Mouse (Mus musculus): ENCODE results near the gene Ccdc15.

The Ccdc15 gene

DNA sequence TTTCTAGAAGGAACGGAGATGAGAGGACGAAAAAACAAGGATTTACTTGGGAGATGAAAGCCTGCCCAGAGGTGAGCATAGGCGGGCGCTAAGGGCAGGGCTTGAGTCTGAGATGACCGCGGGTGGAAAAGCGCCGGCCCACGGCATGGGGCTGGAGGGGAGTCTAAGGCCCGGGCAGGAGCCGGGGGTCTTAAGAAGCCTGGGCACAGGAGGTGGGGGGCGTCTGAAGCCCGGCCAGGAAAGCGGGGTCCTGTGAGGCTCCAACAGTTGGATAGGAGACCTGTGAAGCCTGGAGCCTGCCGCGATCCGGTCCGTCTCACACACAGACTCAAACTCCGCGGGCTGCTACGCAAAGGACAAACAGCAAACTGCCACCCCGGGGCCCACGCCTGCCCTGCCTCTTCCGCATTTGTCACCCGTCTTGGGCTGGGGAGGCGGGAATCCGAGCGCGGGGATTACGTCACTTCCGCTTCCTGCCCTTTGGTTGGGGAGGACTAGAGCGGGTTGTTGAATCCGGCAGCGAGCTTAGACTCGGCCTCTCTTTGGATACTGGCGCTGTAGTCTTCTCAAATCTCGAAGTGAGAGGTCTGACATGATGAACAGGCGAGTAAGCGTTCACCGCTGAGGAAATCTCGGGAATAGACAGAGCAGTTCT lies at the start of gene Ccdc15:
TSS of gene Ccdc15 (minus strand) at position 445 of the 655 bp plus-strand sequence.
- DNase-seq (ENCODE audit: low spot score in 2 of 2): peak; percentile 93 to 97

DNA sequence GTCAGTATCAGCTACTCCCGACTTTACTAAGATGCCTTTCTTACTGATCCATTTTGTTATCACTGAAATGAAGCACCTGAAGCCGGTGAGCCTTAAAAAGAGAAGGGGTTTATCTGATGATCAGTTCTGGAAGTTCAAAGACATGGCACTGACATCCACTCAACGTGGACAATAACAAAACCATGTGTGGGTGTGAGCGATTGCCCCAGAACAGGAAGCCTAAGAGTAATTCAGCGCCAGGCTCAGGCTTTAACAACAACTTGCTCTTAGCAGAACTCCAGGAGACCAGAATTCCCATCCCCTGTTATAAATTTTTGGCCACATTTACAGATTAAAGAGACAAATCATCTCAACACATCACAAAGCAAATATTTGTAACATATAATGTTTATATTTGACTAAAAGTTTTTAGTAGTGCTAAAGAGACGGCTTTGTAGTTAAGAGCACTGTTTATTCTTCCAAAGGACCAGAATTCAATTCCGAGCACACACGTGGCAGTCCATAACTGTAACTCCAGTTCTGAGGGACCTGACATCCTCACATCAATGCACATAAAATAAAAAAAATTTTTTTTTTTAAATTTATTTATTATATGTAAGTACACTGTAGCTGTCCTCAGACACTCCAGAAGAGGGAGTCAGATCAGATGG lies 45.4 kb upstream of the Ccdc15 start:
- no peak for DNase-seq (ENCODE audit: low spot score in 2 of 2)

DNA sequence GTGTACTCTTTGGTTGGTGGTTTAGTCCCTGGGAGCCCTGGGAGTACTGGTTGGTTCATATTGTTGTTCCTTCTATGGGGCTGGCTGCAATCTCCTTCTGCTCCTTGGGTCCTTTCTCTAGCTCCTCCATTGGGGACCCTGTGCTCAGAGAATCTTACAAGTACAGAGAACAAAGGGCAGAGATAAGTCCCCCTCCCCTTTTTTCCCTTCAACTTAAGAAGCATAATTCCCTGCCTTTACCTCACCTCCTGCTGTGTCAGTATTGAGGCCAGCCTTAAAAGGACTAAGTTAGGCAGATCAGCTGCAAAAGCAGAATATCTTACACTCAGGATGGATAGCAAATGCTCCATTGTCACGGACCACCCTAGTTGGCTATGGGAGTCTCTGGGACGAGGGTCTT lies 43.8 kb upstream of the Ccdc15 start:
- DNase-seq (ENCODE audit: low spot score in 2 of 2): no peak

DNA sequence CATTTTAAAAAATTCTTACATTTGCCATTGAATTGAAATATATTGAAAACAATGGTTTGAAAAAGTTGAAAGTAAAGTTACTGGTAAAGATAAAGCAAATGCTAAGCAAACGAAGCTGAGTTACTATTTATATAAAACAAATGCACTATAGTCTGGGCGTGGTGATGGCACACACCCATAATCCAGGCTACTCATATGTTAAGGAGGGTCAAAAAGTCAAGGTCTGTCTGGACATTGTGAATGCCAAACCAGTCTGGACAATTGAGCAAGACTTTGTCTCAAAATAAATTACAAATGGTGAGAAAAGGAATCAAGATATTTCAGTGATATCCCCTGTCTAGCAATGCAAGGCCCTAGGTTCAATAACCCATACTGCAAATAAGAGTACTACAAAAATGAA lies 42.7 kb upstream of the Ccdc15 start:
- no peak for DNase-seq (ENCODE audit: low spot score in 2 of 2)

DNA sequence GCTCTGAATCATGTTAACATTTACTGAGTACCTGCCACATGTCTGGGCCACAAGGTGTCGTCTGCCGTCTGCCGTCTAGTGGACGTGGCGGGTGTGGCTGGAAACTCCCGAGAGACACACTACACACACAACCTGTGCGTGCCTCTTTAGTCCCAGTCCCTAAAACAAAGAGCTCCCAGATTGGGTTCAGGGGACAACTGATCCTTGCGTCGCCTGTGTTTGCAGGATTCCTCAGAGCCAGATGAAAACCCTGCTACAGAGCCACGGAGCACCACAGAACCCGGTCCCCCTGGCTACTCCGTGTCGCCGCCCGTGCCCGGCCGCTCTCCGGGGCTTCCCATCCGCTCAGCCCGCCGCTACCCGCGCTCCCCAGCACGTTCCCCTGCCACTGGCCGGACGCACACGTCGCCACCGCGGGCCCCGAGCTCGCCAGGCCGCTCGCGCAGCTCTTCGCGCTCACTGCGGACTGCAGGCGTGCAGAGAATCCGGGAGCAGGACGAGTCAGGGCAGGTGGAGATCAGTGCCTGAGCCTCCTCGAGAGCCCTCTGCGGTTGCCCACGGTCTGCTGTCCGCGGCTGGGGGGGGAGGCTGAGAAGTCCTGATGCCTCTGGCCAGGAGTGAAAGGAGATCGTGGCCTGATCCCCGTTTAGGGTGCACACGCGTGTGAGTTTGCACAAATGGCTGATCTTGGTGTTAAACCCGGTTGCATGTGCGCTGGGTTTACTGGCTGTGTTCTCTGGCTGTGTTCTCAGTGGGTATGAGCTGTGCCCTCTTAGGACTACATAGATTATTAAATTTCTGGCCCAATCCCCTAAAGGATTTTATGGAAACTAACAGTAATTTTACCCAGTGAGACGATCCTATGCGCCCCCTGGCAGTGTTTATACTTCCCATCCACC lies 36.3 kb upstream of the Ccdc15 start:
- DNase-seq (ENCODE audit: low spot score in 2 of 2): peak; percentile 20 to 24

DNA sequence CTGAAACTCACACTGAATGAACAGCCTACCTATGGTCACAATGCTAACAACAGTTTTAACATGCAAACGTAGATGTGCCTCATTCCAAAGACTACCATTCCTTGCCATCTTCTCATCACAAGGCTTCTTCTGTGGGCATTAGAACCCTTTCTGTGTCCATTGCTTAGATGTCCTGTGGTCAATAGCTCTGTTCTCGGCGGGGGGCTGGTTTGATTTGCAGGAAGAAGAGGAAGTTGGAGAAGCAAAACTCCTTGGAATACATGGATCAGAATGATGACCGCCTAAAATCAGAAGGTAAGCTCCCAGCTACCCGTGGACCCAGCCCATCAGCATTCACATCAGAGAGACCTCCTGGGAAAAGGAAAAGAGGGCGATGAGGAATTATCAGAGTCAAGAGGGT lies 34.9 kb upstream of the Ccdc15 start:
- no peak for DNase-seq (ENCODE audit: low spot score in 2 of 2)

DNA sequence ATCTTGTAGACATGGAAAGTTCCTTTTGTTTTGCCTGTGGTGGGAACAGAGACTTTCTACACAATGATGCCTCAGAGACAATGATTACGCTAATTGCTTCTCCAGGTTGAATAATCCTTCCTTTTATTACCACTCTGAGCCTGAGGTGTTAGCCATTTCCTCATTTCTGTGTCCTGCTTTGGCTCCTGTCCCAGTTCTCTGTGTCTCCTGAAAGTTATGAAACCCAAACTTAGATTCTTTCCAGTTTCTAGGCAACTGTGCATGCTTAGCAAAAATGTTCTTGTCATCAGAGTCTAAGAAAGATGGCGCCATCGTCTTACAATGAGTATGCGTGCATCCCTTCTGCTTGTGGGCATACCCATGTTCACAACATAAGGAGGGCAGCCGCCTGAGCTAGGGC lies 27.5 kb upstream of the Ccdc15 start:
- no peak for DNase-seq (ENCODE audit: low spot score in 2 of 2)

DNA sequence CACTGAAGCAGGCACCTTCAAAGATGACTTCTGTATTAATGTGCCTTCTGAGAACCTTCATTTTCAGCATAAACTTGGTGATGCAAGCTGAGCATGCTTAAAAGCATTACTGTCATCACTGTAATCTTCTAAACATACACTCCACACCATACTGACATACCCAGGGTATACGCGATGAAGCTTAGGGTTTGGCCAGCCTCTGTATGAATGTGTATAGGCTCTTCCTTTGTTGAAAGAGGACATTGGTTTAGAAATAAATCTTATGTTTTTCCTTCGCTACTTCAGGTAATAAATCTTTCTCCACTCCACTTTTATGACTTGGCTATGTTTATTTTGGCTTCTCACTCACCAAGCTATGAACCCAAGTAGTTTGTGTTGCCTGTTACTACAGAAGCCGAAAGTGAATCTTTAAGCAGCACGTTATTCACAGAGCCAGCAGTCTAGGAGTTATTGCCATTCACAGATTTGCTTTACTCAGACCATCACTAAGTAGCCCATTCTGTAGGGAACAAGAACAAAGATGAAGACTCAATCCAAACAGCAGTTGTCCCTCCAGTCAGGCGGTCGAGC lies 23.1 kb upstream of the Ccdc15 start:
- no peak for DNase-seq (ENCODE audit: low spot score in 2 of 2)

DNA sequence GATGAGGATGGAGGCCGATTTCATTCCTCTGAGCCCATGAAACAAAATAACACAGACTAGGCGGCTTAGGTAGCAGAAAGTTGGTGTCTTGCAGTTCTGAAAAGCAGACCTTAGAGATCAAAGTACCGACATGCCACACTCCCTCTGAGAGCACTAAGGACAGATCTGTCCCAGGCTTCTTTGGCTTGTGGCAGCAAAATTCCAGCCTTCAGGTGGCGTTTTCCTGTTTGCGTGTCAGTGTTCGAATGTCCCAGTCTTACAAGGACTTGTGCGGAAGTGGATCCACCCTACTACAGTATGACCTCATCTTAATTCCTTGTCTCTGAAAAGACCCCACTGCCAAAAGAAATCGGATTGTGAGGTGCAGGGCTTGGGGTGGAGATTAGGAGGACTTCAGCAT lies 20.6 kb upstream of the Ccdc15 start:
- no peak for DNase-seq (ENCODE audit: low spot score in 2 of 2)

DNA sequence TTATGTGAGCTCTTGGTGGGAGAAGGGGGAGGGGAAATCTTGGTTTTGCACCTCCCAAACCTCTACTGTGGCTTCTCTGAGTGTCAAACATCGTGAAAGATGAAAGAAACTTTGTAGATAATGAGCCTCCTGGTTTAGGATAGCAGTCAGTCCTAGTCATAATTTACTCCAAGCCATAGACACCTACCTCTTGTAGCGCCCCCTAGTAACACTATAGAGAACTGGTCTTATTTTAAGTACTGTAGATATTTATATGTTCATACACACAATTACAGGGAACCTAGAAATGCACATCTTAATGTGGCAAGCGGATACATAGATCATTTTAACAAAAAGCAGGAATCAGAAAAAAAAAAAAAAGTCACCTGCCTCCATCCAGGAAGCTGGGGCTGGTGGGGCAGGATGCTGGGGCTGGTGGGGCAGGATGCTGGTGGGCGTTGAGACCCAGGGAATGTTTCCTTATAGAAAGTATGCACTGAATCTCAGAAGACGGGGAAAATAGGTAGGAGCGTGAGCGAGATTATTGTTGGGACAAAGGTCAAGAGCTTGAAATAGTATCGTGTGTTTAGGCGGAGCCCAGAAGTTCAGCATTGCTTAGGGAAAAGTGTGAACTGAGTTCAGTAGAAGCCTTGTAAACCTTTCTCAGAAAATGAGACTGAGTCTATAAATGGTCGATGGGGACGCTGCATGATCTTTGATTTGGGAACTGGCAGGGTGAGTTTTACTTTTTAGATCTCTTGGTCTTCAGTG lies 20.0 kb upstream of the Ccdc15 start:
- no peak for DNase-seq (ENCODE audit: low spot score in 2 of 2)

DNA sequence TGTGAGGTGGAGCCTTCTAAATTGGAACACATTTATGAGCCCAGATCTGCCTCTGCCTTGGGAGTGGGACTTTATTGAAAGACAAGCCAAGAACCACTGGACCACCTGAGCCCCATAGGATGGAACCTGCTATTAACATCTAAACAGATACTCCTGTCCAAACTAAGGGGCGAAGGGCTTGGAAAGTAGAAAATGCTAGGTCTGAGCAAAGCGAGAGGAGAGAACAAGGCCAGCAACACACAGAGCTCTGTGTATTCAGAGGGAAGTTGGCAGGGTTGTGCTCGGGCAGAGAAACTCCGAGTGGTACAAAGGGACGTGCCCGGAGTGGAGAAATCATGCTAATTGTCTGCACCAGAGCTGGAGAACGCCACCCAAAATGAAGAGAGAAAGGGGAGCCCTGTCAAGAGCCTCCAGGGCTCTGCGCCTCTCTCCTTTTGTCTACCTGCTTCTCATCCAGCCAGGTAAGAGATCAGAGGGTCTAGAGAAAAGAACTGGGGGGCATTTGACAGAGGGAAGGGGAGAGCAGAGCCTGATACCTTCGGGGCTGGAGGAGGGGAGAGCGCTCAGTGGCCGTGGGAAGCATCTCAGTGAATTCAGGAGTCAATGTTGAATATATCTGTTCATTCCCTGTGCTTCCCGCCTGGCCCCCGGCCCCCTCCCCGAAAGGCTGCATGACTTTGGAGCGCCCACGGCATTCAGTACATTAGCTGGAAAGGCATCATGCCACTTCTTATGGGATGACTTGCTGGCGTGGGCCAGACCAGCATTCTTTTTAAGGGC lies 19.3 kb upstream of the Ccdc15 start, which contains the start of gene Hepacam:
TSS of gene Hepacam (plus strand) at position 51 of the 780 bp plus-strand sequence.
- no peak for DNase-seq (ENCODE audit: low spot score in 2 of 2)

DNA sequence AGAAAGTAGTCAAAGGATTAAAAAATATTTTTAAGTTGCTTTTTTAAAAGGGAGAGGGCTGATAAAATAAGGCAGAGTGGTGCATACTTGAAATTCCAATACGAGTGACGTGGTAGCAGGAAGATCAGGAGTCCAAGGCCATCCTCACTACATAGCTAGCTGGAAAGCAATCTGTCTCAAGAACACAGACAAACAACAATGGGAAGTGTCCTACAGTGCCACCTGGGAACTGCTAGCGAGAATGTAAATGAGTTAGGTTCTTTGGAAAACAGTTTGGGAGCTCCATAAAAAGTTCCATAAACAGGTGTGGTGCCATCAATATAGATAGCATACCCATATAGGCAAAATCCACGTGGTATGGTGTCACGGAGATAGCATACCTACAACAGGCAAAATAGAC lies 17.5 kb upstream of the Ccdc15 start:
- DNase-seq (ENCODE audit: low spot score in 2 of 2): no peak

DNA sequence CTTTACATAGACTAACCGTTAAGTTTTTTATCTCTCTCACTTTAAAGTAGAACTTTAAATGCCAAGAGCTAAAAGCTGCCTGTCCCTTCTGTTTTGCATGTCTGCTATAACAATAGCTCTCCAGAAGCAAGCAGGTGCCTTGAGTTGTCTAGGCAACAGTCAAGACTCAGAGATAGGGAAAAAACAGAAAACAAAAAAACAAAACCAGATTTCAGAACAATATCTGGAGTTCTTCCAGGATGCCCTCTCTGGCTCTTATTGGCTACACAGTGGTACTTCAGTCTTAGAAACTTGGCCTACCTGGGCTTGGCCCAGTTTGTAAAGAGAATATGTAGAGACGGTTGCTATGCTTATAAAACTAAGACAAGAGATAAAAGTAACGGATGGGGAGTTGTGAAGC lies 16.2 kb upstream of the Ccdc15 start:
- no peak for DNase-seq (ENCODE audit: low spot score in 2 of 2)

DNA sequence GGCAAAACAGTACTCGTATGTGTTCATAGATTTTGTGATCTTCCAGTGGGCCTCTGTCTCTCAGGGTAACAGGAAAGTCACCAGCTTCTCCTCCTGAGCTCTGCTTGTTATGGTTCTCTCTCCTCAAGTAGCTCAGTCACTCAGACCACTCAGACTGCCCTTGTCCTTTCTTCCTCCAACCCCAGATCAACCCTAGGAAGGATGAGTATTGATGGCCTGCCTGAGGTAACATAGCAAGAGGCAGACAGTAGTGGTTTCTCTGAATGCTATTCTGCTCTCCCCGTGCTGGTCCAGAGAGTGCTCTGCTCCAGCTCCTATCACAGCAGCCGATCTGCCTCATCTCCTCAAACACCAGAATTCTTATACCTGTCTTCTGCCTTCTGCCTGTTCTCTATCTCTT lies 15.3 kb upstream of the Ccdc15 start:
- DNase-seq (ENCODE audit: low spot score in 2 of 2): no peak

DNA sequence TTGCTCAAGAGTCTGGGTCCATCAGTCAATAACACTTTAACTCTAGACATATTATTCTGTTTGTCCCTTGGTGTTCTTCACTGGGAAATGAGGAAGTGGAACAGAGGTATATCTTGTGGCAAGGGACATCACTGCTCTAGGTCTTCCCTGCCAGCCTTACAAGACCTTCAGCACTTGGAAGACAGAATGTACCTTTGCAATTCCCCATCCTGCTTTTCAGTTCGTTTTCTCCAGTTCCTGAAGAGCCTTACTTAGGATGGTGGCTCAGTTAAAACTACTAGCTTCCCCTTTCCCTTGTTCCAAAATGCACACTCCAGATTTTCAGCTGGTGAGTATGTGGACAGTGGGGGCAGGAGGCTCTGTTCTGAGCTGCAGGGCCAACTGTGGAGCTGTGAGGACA lies 14.6 kb upstream of the Ccdc15 start:
- no peak for DNase-seq (ENCODE audit: low spot score in 2 of 2)

DNA sequence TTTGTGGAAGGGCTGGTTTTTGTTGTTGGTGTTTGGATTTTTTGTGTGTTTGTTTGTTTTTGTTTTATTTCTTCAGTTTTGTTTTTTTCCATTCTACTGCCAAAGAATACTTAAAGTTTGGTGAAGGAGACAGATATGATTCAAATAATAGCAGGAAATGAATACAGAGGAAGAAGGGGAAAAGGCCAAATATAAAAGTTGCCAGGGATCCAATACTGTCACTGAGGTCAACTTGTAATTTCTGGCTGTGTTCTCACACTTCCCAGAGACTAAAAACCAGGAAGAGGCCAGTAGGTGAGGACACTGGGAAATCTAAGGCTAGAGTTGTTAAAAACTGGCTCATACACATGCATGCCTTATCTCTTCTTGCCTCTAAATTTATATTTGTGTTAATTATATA lies 13.9 kb upstream of the Ccdc15 start:
- no peak for DNase-seq (ENCODE audit: low spot score in 2 of 2)

DNA sequence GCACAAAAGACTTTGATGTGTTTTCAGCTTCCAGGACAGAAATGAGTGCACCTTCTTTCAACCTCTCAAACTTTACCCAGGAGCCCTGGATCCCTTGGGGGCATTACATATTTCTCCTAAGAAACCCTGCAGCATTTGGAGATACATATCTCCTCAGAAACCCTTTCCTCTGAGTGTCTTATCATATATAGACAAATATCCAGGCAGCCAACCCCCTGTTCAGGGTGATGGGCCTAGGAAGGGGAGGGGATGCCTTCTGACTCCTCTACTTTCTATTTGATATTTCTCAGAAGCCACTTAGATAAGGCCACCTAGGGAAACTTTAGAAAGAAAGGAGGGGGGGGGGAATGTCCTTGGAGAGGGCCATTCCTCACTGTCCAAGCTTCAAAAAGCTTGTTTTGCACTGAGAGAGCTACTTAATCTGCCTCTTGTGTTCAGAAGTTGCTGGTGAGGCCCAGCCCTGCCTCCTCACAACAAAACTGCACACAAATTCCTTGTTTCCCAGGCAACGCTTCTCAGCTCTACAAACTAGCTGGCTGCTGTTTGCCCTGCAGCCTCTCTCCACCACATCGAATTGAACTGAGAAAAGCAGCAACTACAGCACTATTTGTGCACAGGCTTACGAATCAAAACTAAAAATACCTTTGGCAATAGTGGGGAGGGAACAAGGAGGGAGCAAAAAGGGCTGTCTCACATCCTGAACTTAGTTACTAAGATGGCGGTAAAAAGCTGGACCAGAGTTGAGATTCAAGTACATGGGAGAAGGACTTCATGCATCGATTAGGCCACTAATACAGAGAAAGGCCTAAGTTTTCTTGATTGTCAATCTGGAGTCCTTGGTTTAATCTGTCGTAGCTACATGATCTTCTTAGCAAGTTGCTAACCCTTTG lies 11.3 kb upstream of the Ccdc15 start:
- DNase-seq (ENCODE audit: low spot score in 2 of 2): no peak

DNA sequence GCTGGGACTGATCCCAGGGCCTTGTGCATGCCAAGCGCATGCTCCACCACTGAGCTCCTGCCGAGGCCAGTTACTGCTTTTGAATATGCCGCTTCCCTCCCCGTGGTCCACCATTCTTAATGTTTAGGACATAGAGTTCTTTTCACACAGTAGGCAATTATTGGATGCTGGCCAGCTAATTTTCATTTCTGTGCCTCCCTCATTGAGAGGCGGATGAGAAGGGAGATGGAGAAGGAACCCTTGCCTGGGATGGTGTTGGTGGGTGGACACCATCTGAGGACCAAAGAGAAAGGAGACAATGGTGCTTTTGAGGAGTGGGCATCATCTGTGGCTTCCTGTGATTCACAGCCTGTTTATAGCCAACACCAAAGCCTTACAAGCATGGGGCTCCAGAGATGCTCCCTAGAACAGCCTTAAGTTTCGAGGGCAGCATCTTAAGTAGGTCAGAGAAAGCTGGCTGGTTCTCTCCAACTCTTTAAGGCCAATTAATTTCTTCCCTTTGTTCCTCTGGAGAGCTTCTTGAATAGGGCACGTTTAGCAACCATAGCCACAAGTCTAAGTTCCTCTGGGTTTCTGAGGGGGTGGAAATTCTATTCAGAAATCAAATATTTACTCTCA lies 10.6 kb upstream of the Ccdc15 start:
- no peak for DNase-seq (ENCODE audit: low spot score in 2 of 2)

DNA sequence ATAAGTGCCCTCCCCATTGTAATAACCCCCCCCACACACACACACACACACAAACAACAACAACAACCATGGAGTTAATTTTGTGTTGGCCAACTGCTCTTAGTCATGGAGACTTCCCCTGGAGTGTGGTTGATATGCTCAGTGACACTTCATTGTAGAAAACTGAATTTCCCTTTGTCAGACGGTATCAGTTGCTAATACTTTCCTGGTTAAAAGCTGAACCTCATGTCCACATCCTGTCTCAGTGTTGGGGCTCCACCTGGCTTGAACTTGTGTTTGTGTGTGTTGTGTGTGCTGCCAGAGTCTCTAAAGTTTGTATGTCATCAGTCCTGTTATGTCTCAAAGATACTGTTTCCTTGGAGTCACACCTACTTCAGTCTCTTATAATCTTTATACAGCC lies 6.3 kb upstream of the Ccdc15 start:
- no peak for DNase-seq (ENCODE audit: low spot score in 2 of 2)

Measured in urinary bladder, postnatal 36 days (tissue).